Mouse (Mus musculus): ENCODE measurements around the gene BC051665.

Gene BC051665

DNA sequence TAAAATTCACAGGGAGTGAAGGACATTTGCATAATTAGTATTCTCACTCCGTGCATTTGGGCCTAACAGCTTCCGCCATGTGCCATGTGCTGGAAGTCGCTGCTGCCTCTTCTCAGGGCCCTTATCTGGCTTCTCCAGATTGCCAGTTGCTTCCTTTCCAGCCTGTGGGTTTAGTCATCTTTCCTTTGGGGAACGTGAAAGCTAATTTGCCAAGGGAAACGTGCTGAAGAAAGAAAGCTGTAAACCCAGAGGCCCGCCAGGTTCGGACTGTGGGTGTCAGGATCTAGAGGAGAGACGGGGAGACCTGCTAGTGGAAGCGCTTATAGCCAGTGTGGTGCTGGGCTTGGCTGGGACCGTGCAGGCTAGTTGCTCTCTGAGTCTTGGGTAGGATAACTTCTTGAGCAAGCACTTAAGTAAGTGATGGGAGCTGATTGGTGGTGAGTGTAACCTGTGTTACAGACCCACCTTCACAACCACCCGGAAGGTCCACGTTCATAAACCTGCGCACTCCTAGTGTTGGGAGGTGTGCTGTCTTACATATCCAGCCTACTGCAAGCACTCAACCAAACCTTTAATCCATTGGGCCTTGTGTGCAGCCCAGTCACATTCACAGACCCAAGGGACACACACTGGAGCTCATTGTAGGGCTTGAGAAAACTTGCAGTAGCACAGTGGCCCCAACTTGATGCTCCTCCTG, 42.6 kb downstream of the BC051665 start:
- peak; percentile 52 for DNase-seq

GRCm38 (mm10) chr13:60742611-60743010, 43.6 kb downstream of the BC051665 start:
- DNase-seq = no peak

GRCm38 (mm10) chr13:60740248-60740647, 45.9 kb downstream of the BC051665 start:
- no peak for DNase-seq

DNA sequence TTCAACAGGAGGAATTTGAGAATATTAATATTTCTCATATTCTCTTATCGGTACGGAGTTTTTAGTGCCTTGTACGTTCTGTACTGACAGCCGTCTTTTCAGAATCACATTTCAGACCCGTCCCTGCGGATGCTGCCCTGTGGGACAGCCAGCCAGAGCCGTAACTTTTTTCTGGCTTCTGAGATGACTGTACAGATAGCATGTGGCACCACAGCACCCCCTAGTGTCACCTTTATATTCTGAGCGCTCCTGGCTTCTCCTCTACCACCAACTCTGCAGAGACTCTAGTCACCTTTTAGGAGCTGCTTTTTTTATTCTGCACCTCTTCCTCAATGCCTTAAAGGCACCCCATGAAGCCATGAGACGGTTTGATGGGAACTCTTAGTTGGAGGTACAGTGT, 47.7 kb downstream of the BC051665 start:
- peak; percentile 67 for DNase-seq

GRCm38 (mm10) chr13:60737632-60738324, 48.4 kb downstream of the BC051665 start:
- DNase-seq = peak; percentile 68

- no peak for DNase-seq
Measured at GRCm38 (mm10) chr13:60736421-60737105, 49.6 kb downstream of the BC051665 start.

DNA sequence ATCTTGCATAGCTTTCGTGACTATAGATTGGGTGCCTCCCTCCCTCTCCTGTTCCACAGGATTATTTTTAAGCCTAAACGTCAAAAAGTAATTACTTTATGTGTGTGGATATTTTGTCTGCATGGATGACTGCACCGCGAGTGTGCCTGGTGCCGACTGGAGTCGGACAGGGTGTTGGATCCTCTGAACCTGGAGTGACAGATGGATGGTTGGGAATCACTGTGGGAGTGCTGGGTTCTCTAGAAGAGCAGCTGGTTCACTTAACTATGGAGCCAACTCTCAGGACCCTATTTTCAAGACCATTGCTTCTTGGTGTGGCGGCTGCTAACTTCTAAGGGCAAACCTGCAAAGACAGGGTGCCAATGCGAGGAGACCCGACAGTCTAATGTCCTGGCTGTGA, 50.9 kb downstream of the BC051665 start:
- no peak for DNase-seq

All from right cerebral cortex, adult 18-20 months (tissue).